Mouse (Mus musculus): ENCODE measurements around the gene Olfr1201.

The Olfr1201 gene

DNA sequence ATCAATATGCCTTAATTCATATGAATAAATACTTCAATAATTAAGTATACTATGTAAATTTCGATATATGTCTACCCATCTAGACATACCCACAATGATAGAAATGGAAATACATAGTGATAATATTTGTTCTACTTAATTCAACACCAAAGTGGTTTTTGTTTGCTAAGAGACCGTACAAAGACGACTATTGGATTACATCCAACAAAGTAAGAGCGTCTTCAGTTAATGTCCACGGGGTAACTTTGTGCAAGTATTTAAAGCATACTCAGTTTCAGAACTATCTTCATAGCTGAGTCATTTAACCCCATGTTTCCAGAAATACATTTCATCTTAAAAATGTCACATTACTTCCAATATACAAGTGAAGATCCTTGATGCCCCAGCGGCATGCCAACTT, at the start of gene Olfr1201:
TSS of gene Olfr1201 (plus strand) at position 301 of the 400 bp plus-strand sequence.
- no peak for DNase-seq (ENCODE audit: low spot score in 2 of 2)

- no peak for DNase-seq (ENCODE audit: low spot score in 2 of 2)
These were observed 49.5 kb upstream of the Olfr1201 start for GRCm38 (mm10) chr2:88743379-88743778.

DNA sequence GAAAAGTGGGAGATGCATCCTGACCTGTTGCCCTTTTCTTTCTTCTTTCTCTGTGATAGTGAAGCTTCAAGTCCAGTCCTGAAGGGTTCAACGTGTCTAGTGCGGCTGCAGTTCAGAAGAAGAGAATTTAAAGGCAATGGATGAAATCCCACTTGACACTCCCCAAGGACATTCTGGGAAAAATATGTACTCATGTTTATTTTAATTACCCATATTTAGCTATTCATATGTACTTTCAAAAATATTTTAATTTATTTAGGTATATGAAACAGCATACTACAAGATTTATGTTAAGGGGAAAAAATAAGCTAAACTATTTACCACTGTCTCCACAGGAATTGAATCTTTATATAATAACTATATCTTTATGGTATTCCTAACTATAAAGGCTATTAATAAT, 41.6 kb upstream of the Olfr1201 start, which contains the start of gene Olfr1198:
TSS of gene Olfr1198 (minus strand) at position 101 of the 400 bp plus-strand sequence.
- no peak for DNase-seq (ENCODE audit: low spot score in 2 of 2)

- no peak for DNase-seq (ENCODE audit: low spot score in 2 of 2)
These were observed 32.5 kb upstream of the Olfr1201 start, which contains the start of gene Olfr1199 for GRCm38 (mm10) chr2:88760369-88760768. Gene Olfr1199, minus strand, starts transcription at chr2:88760469.

- no peak for DNase-seq (ENCODE audit: low spot score in 2 of 2)
These were observed 22.4 kb upstream of the Olfr1201 start, which contains the start of gene Olfr1200 for GRCm38 (mm10) chr2:88770388-88770787. Gene Olfr1200, minus strand, starts transcription at chr2:88770488.

DNA sequence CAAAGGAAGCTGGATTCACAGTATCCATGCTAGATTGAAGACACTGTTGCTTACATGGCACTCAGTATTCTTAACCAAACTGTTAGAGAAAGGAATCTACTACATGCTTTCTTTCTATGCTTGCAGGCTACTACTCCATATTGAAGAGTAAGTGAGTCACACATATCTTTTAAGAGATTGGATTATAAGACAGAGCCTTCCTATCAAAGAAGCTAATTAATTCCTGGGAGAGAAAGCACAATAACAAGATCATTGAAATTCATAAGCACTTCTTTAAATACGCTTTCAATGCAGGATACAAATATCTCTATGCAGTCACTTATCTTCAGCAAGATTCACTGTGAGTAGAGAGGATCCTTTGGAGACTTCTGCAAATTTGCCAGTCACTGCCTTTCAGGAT, 21.4 kb downstream of the Olfr1201 start, which contains the start of gene Olfr1202:
TSS of gene Olfr1202 (plus strand) at position 301 of the 400 bp plus-strand sequence.
- no peak for DNase-seq (ENCODE audit: low spot score in 2 of 2)

- DNase-seq (ENCODE audit: low spot score in 2 of 2) = no peak
These were observed 36.6 kb downstream of the Olfr1201 start, which contains the start of gene Olfr1205 for GRCm38 (mm10) chr2:88829437-88829836. Gene Olfr1205, plus strand, starts transcription at chr2:88829737.

DNA sequence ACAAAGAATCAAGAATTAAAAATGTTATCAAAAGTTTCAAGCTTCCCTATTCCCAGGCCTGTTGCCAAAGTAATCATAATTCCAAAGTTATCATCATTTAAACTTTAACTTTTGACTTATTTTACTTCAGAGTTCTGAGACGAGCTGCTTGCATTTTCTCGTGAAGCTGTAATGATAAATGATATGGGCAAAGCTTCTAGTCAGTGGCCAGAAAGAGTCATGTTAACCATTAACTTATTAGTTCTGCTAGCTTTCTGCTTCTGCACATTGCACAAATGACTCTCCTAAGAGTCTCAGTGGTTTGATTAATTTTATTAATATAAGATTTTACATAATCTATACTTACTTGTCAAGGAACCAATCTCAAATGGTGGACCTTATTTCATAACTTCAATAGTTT, 45.6 kb downstream of the Olfr1201 start:
- no peak for DNase-seq (ENCODE audit: low spot score in 2 of 2)
